Comparison of ENCODE assay signal across 8 mouse cellular contexts in genomic region chr6:24664867-24665458, GRCm38 (mm10). TPM values are rescaled to one million over a fixed set of nuclear protein-coding genes. Genes with fewer than 3 reads are reported as not detected.
DNase-seq lines count a peak whose midpoint lies in the region; ATAC-seq and TF ChIP-seq lines count a peak whose summit lies in the region.

Wasl (minus strand) TSS chr6:24665009.

- peak; percentile 99 for ATAC-seq in embryonic facial prominence, embryonic 13.5 days (ENCODE audit: insufficient number of reproducible peaks, insufficient read depth, low FRiP score, low TSS enrichment, low read depth)
- ATAC-seq in limb, embryonic 12.5 days (ENCODE audit: insufficient number of reproducible peaks, insufficient read depth, low FRiP score, low TSS enrichment, low read depth), result peak; percentile 100
- peak; percentile 99 for ATAC-seq in midbrain, embryonic 15.5 days (replicated peaks)

- H3K4me3 ChIP-seq in embryonic facial prominence, embryonic 13.5 days, result peak within 1 kb of the TSS; percentile 87
- H3K4me3 ChIP-seq in kidney, adult 2 months (ENCODE audit: insufficient read depth, low read depth, low read length), result peak within 1 kb of the TSS; percentile 89
- peak within 1 kb of the TSS; percentile 93 for H3K4me3 ChIP-seq in limb, embryonic 12.5 days (replicated peaks)
- H3K4me3 ChIP-seq in midbrain, embryonic 15.5 days, result peak within 1 kb of the TSS; percentile 98
- peak within 1 kb of the TSS; percentile 78 for H3K4me3 ChIP-seq in spleen, adult 2 months (ENCODE audit: extremely low read depth, insufficient read depth, insufficient read length)

- H3K9ac ChIP-seq in embryonic facial prominence, embryonic 13.5 days, result peak within 1 kb of the TSS; percentile 96
- peak within 1 kb of the TSS; percentile 97 for H3K9ac ChIP-seq in limb, embryonic 12.5 days (replicated peaks)
- H3K9ac ChIP-seq in midbrain, embryonic 15.5 days, result peak within 1 kb of the TSS; percentile 95

- peak within 1 kb of the TSS; percentile 98 for H3K27ac ChIP-seq in embryonic facial prominence, embryonic 13.5 days
- peak within 1 kb of the TSS; percentile 84 for H3K27ac ChIP-seq in kidney, adult 2 months (ENCODE audit: insufficient read depth, low read depth, low read length)
- peak within 1 kb of the TSS; percentile 97 for H3K27ac ChIP-seq in limb, embryonic 12.5 days
- peak within 1 kb of the TSS; percentile 98 for H3K27ac ChIP-seq in midbrain, embryonic 15.5 days
- peak within 1 kb of the TSS; percentile 88 for H3K27ac ChIP-seq in spleen, adult 2 months (ENCODE audit: insufficient read depth, low read length)

- no peaks in the 10 kb centered on the region for H3K9me3 ChIP-seq in embryonic facial prominence, embryonic 13.5 days
- H3K9me3 ChIP-seq in limb, embryonic 12.5 days, result no peaks in the 10 kb centered on the region
- H3K9me3 ChIP-seq in midbrain, embryonic 15.5 days, result no peaks in the 10 kb centered on the region

- WGBS in embryonic facial prominence, embryonic 13.5 days, result under 1% methylated on average over 61 of the region's 63 CpGs
- under 1% methylated on average over 61 of the region's 63 CpGs for WGBS in kidney, adult 2 months
- WGBS in limb, embryonic 12.5 days, result under 1% methylated on average over 63 of the region's 63 CpGs
- under 1% methylated on average over 60 of the region's 63 CpGs for WGBS in midbrain, embryonic 15.5 days
- under 1% methylated on average over 63 of the region's 63 CpGs for WGBS in spleen, adult 2 months

- peak within 1 kb of the TSS; percentile 80 for H3K4me2 ChIP-seq in embryonic facial prominence, embryonic 13.5 days
- peak within 1 kb of the TSS; percentile 88 for H3K4me2 ChIP-seq in limb, embryonic 12.5 days
- H3K4me2 ChIP-seq in midbrain, embryonic 15.5 days, result peak within 1 kb of the TSS; percentile 67

- peak; percentile 98 for DNase-seq in 3134 (ENCODE audit: extremely low read depth, insufficient read length, low spot score)
- peak; percentile 99 to 100 for DNase-seq in adrenal gland, postnatal 36 days
- peak; percentile 98 to 99 for DNase-seq in heart, adult 18-20 months
- peak; percentile 99 for DNase-seq in kidney, adult 2 months
- DNase-seq in spleen, adult 2 months (ENCODE audit: low read depth in 1 of 2, low spot score in 2 of 2), result peak; percentile 93 to 97

- H3K4me1 ChIP-seq in embryonic facial prominence, embryonic 13.5 days, result peaks cover 15% of the 10 kb centered on the region
- peaks cover 5% of the 10 kb centered on the region for H3K4me1 ChIP-seq in kidney, adult 2 months (ENCODE audit: control insufficient read depth, insufficient read depth, low read length)
- peaks cover 8% of the 10 kb centered on the region for H3K4me1 ChIP-seq in limb, embryonic 12.5 days (replicated peaks)
- peaks cover 18% of the 10 kb centered on the region for H3K4me1 ChIP-seq in midbrain, embryonic 15.5 days
- peaks cover 3% of the 10 kb centered on the region; the same call in 1 of the 2 replicates for H3K4me1 ChIP-seq in spleen, adult 2 months (ENCODE audit: control insufficient read depth, insufficient read depth, insufficient read length)

- no peaks in the 10 kb centered on the region for H3K27me3 ChIP-seq in embryonic facial prominence, embryonic 13.5 days
- H3K27me3 ChIP-seq in kidney, adult 2 months (replicated peaks; ENCODE audit: control insufficient read depth, insufficient read depth, low read length), result no peaks in the 10 kb centered on the region
- H3K27me3 ChIP-seq in limb, embryonic 12.5 days, result no peaks in the 10 kb centered on the region
- no peaks in the 10 kb centered on the region for H3K27me3 ChIP-seq in midbrain, embryonic 15.5 days (replicated peaks)
- H3K27me3 ChIP-seq in spleen, adult 2 months (ENCODE audit: control insufficient read depth, insufficient read depth, low read length), result no peaks in the 10 kb centered on the region

- TF ChIP-seq CTCF in kidney, adult 2 months (conservative IDR thresholded peaks at IDR 0.05; ENCODE audit: insufficient read depth, insufficient read length, low read depth, low read length), result no peak
- TF ChIP-seq CTCF in spleen, adult 2 months (IDR thresholded peaks at IDR 0.05; ENCODE audit: extremely low read depth, insufficient read depth, insufficient read length, insufficient replicate concordance), result no peak

- no peaks in the 10 kb centered on the region for H3K36me3 ChIP-seq in embryonic facial prominence, embryonic 13.5 days
- no peaks in the 10 kb centered on the region for H3K36me3 ChIP-seq in kidney, adult 2 months (ENCODE audit: control insufficient read depth, insufficient read depth, low read length)
- no peaks in the 10 kb centered on the region for H3K36me3 ChIP-seq in limb, embryonic 12.5 days
- no peaks in the 10 kb centered on the region for H3K36me3 ChIP-seq in midbrain, embryonic 15.5 days (replicated peaks)
- no peaks in the 10 kb centered on the region for H3K36me3 ChIP-seq in spleen, adult 2 months (ENCODE audit: control insufficient read depth, insufficient read depth, low read length)

- peak; percentile 12 for TF ChIP-seq POLR2A in kidney, adult 2 months (IDR thresholded peaks at IDR 0.05; ENCODE audit: low read depth, low read length)
- peak; percentile 46 for TF ChIP-seq POLR2A in spleen, adult 2 months (IDR thresholded peaks at IDR 0.05; ENCODE audit: low read depth, low read length)

RNA-seq across cellular contexts. Expression of gene Wasl, which starts in this region (rescaled TPM):
- 10 to 100 TPM; 57.7 to 70.4 TPM for total RNA-seq in adrenal gland, postnatal 36 days (2021)
- 66.1 and 79.8 TPM in 2 replicates for polyA plus RNA-seq in embryonic facial prominence, embryonic 13.5 days (2015; fragmentation: Nextera tagmentation; extraction: Ambion mirVana)
- 10 to 100 TPM; 26.5 to 26.9 TPM for total RNA-seq in heart, adult 18-20 months (2021)
- 39.3 and 73.3 TPM in 2 replicates for polyA plus RNA-seq in kidney, adult 2 months (2012; rRNA removed)
- 79.7 and 80.7 TPM in 2 replicates for polyA plus RNA-seq in limb, embryonic 12.5 days (2016; fragmentation: Nextera tagmentation; extraction: Ambion mirVana)
- polyA plus RNA-seq in midbrain, embryonic 15.5 days (2015; fragmentation: Nextera tagmentation; extraction: Ambion mirVana), result 65.6 and 69.7 TPM in 2 replicates
- polyA plus RNA-seq in spleen, adult 2 months (2012; rRNA removed), result 22.3 and 46.5 TPM in 2 replicates

Comparison
In these comparisons a context has a peak if more than half of its experiments do, and no peak if none do; other contexts are left out.
1. Peak in every context shown above with its lines: DNase-seq, ATAC-seq, H3K4me3 ChIP-seq and H3K27ac ChIP-seq.